Mouse (Mus musculus) forebrain, embryonic 12.5 days (tissue): ENCODE data around the gene Midn. TPM values are rescaled to one million over a fixed set of nuclear protein-coding genes. Genes with fewer than 3 reads are reported as not detected.

Experiments
- ATAC-seq: fragments of 200-750 bp; cut with Nextera tagmentation; 2 replicates; pipeline ENCODE4 v1.8.0; 2017; ENCODE audit warnings: moderate TSS enrichment; ENCODE audit not compliant: low FRiP score
- H3K27ac ChIP-seq: fragments of 300-500 bp; sonication (generic); 2 replicates; pipeline ENCODE4 v1.5.1; 2016; ENCODE audit warnings: mild to moderate bottlenecking
- H3K27me3 ChIP-seq: fragments of 300-500 bp; sonication (generic); 2 replicates; pipeline ENCODE4 v1.6.1; 2016; ENCODE audit warnings: mild to moderate bottlenecking
- H3K36me3 ChIP-seq: fragments of 300-500 bp; sonication (generic); replicated peaks from 2 replicates; pipeline ENCODE4 v1.6.1; 2016; ENCODE audit warnings: mild to moderate bottlenecking
- H3K4me1 ChIP-seq: fragments of 300-500 bp; sonication (generic); 2 replicates; pipeline ENCODE4 v1.6.1; 2016
- H3K4me2 ChIP-seq: fragments of 300-500 bp; sonication (generic); 2 replicates; pipeline ENCODE4 v1.6.1; 2016; ENCODE audit warnings: mild to moderate bottlenecking, moderate library complexity
- H3K4me3 ChIP-seq: fragments of 300-500 bp; sonication (generic); replicated peaks from 2 replicates; pipeline ENCODE4 v1.5.1; 2016; ENCODE audit warnings: mild to moderate bottlenecking
- H3K9ac ChIP-seq: fragments of 300-500 bp; sonication (generic); 2 replicates; pipeline ENCODE4 v1.6.1; 2016; ENCODE audit warnings: mild to moderate bottlenecking
- H3K9me3 ChIP-seq: fragments of 300-500 bp; sonication (generic); 2 replicates; pipeline ENCODE4 v1.6.1; 2016
- WGBS: fragments of 180-500 bp; shearing (Covaris S2); methylation state at CpG from one replicate; pipeline ENCODE4 v1.1.7; 2016; 5-methylcytosine and 5-hydroxymethylcytosine counted together
- polyA plus RNA-seq: library from polyadenylated mRNA; unstranded; fragments of >200 nt; fragmentation: Nextera tagmentation; extraction: Ambion mirVana; gene quantifications from 2 replicates; pipeline ENCODE4 v1.2.1, GENCODE M21; 2016

Midn gene
- 45.0 and 50.3 TPM in 2 replicates for polyA plus RNA-seq

GRCm38 (mm10) chr10:80147719-80148601 lies at the start of gene Midn:
Midn (plus strand) TSS chr10:80148272.
- WGBS: 1% methylated on average over 40 of the region's 42 CpGs
- peak within 1 kb of the TSS; percentile 97 for H3K4me3 ChIP-seq
- ATAC-seq: peak; percentile 37
- no peaks in the 10 kb centered on the region for H3K9me3 ChIP-seq
- peak within 1 kb of the TSS; percentile 100 for H3K27ac ChIP-seq
- peak within 1 kb of the TSS; percentile 91 for H3K9ac ChIP-seq
- H3K4me1 ChIP-seq: peaks cover 62% of the 10 kb centered on the region
- H3K27me3 ChIP-seq: no peaks in the 10 kb centered on the region
- H3K36me3 ChIP-seq: peaks cover 57% of the 10 kb centered on the region
- H3K4me2 ChIP-seq: peak within 1 kb of the TSS; percentile 70

DNA sequence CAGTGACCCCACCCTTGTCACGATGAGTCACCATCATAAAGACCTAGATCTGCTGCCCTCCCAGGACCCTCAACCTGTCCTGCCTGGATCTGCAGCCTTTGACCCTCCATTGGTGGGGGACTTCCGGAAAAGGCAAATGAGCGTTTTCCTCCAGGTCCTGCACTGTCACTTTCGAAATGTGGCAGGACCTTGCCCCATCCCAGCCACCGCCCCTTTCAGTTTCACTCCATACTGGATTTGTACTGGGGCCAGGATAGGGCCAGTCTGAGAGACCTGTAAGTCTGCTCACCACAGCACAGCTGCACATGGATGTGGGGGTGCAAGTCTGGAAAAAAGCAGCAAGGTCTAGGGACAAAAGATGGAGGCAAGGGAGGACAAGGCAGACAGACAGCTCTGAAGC lies 49.4 kb upstream of the Midn start:
- peaks cover 27% of the 10 kb centered on the region for H3K4me1 ChIP-seq
- no peak for ATAC-seq

GRCm38 (mm10) chr10:80100982-80101381 lies 47.1 kb upstream of the Midn start:
- H3K9me3 ChIP-seq: no peaks in the 10 kb centered on the region
- ATAC-seq: no peak
- 68% methylated on average over 11 of the region's 11 CpGs for WGBS
- no peaks in the 10 kb centered on the region for H3K36me3 ChIP-seq
- H3K9ac ChIP-seq: no peak overlapping the region
- peaks cover 27% of the 10 kb centered on the region for H3K4me1 ChIP-seq
- H3K27ac ChIP-seq: no peak overlapping the region
- peak overlapping the region; percentile 79; the same call in 1 of the 2 replicates for H3K4me2 ChIP-seq
- no peak overlapping the region for H3K4me3 ChIP-seq
- peaks cover 4% of the 10 kb centered on the region; the same call in 1 of the 2 replicates for H3K27me3 ChIP-seq

More for the DNA sequence above, 49.4 kb upstream of the Midn start:
- H3K9ac ChIP-seq: no peak overlapping the region
- H3K4me2 ChIP-seq: no peak overlapping the region
- H3K27me3 ChIP-seq: no peaks in the 10 kb centered on the region
- H3K36me3 ChIP-seq: no peaks in the 10 kb centered on the region
- WGBS: 89% methylated on average over 5 of the region's 5 CpGs
- H3K4me3 ChIP-seq: no peak overlapping the region
- H3K9me3 ChIP-seq: no peaks in the 10 kb centered on the region
- H3K27ac ChIP-seq: no peak overlapping the region

- H3K36me3 ChIP-seq: no peaks in the 10 kb centered on the region
- H3K4me1 ChIP-seq: peaks cover 23% of the 10 kb centered on the region
- H3K9me3 ChIP-seq: no peaks in the 10 kb centered on the region
- peak overlapping the region; percentile 93 for H3K4me3 ChIP-seq
- peaks cover 4% of the 10 kb centered on the region; the same call in 1 of the 2 replicates for H3K27me3 ChIP-seq
- under 1% methylated on average over 59 of the region's 59 CpGs for WGBS
- peak overlapping the region; percentile 79 for H3K9ac ChIP-seq
- 0 out of 2 replicates have a peak overlapping the region, but pooled peaks have one; percentile 59 for H3K27ac ChIP-seq
- peak overlapping the region; percentile 79 for H3K4me2 ChIP-seq
- peak; percentile 92 for ATAC-seq
Measured at GRCm38 (mm10) chr10:80102216-80102915, 45.7 kb upstream of the Midn start.

DNA sequence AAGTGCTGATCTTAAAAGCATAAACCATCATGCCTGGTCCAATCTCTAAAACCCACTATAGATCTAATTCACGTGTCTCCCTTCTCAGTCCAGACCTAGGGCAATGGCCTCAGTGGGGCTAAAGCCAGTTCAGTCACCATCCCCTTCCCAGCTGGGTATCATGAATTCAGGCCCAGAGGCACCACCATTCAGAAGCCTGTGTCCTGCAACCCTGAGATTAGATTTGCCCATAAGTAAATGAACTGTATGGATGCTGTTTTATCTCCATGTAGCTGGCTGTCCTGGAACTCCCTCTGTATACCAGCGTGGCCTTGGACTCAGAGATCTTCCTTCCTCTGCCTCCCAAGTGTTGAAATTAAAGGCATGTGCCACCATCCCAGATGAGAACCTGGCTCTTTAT lies 45.0 kb upstream of the Midn start:
- peak overlapping the region; percentile 79 for H3K4me2 ChIP-seq
- H3K4me3 ChIP-seq: no peak overlapping the region
- ATAC-seq: peak; percentile 14; the same call in 1 of the 2 replicates
- peaks cover 4% of the 10 kb centered on the region; the same call in 1 of the 2 replicates for H3K27me3 ChIP-seq
- 78% methylated on average over 2 of the region's 2 CpGs for WGBS
- no peak overlapping the region for H3K9ac ChIP-seq
- H3K36me3 ChIP-seq: no peaks in the 10 kb centered on the region
- H3K9me3 ChIP-seq: no peaks in the 10 kb centered on the region
- H3K4me1 ChIP-seq: peaks cover 18% of the 10 kb centered on the region
- no peak overlapping the region for H3K27ac ChIP-seq

DNA sequence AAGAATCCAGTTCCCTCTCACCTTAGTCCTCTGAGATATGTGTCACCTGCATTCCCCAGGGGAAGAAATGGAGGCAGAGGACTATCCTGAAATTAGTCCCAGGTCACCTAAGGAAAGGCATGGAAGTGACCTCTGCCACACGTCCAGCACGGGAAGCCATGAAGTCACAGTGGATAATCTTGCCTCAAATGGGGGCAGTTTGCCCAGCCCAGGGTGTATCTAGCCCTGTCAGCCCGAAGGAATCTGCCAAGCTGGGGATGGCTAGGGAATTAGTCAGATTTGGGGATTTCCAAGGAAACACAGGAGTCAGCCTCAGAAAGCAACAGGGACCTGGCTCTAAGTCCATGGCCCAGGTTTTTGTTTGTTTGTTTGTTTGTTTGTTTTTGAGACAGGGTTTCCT lies 43.9 kb upstream of the Midn start:
- no peak for ATAC-seq
- H3K4me3 ChIP-seq: no peak overlapping the region
- H3K4me2 ChIP-seq: no peak overlapping the region
- H3K27ac ChIP-seq: no peak overlapping the region
- no peak overlapping the region for H3K9ac ChIP-seq
- H3K36me3 ChIP-seq: no peaks in the 10 kb centered on the region
- peaks cover 4% of the 10 kb centered on the region; the same call in 1 of the 2 replicates for H3K27me3 ChIP-seq
- H3K9me3 ChIP-seq: no peaks in the 10 kb centered on the region
- 75% methylated on average over 3 of the region's 3 CpGs for WGBS
- peaks cover 18% of the 10 kb centered on the region for H3K4me1 ChIP-seq

GRCm38 (mm10) chr10:80105460-80105859 lies 42.6 kb upstream of the Midn start, which contains the start of gene Sbno2:
Sbno2 (minus strand) TSS chr10:80105571.
- no peak for ATAC-seq
- Histone ChIP-seq H3K4me3 (no peak within 1 kb of the TSS), H3K4me2 (no peak within 1 kb of the TSS), H3K4me1 (peaks cover 18% of the 10 kb centered on the region), H3K9me3 (no peaks in the 10 kb centered on the region), H3K27me3 (peaks cover 4% of the 10 kb centered on the region; the same call in 1 of the 2 replicates), H3K36me3 (no peaks in the 10 kb centered on the region), H3K27ac (no peak within 1 kb of the TSS), H3K9ac (no peak within 1 kb of the TSS)
- 73% methylated on average over 5 of the region's 5 CpGs for WGBS

DNA sequence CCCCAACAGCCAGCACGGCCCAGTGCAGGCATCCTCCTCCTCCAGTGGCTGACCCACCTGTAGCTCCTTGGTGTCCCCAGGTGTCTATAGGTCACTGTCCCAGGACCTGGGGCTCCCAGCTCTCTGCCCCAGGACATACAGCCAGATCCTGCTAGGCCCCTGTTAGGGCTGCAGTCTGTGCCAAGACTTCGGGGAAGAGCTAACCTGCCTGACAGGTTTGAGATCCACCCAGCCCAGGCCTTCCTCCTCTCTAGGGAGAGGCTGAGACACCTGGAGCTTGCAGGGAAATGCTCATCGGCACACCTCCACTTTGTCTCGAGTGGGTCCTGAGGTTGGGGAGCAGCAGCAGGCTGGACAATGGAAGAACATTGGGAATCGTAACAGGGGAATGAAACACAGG lies 42.1 kb upstream of the Midn start:
- peaks cover 13% of the 10 kb centered on the region for H3K4me1 ChIP-seq
- H3K9me3 ChIP-seq: no peaks in the 10 kb centered on the region
- H3K27ac ChIP-seq: no peak overlapping the region
- ATAC-seq: no peak
- no peak overlapping the region for H3K4me2 ChIP-seq
- H3K9ac ChIP-seq: no peak overlapping the region
- no peak overlapping the region for H3K4me3 ChIP-seq
- no peaks in the 10 kb centered on the region for H3K36me3 ChIP-seq
- peaks cover 4% of the 10 kb centered on the region; the same call in 1 of the 2 replicates for H3K27me3 ChIP-seq
- 77% methylated on average over 5 of the region's 5 CpGs for WGBS

- 69% methylated on average over 6 of the region's 6 CpGs for WGBS
- H3K4me3 ChIP-seq: no peak overlapping the region
Measured at GRCm38 (mm10) chr10:80107678-80108077, 40.4 kb upstream of the Midn start.

GRCm38 (mm10) chr10:80114341-80115284 lies 33.5 kb upstream of the Midn start:
- Histone ChIP-seq H3K9me3 (no peaks in the 10 kb centered on the region), H3K27ac (peak overlapping the region; percentile 71; the same call in 1 of the 2 replicates), H3K4me2 (peak overlapping the region; percentile 60), H3K36me3 (peaks cover 12% of the 10 kb centered on the region), H3K9ac (peak overlapping the region; percentile 44; the same call in 1 of the 2 replicates), H3K4me1 (peaks cover 38% of the 10 kb centered on the region), H3K27me3 (no peaks in the 10 kb centered on the region), H3K4me3 (peak overlapping the region; percentile 94)
- peak; percentile 57 for ATAC-seq
- 2% methylated on average over 27 of the region's 27 CpGs for WGBS

More at GRCm38 (mm10) chr10:80107678-80108077, 40.4 kb upstream of the Midn start:
- Histone ChIP-seq H3K27ac (no peak overlapping the region), H3K9ac (no peak overlapping the region), H3K9me3 (no peaks in the 10 kb centered on the region), H3K4me2 (no peak overlapping the region), H3K4me1 (peaks cover 2% of the 10 kb centered on the region), H3K27me3 (peaks cover 4% of the 10 kb centered on the region; the same call in 1 of the 2 replicates), H3K36me3 (no peaks in the 10 kb centered on the region)
- ATAC-seq: no peak

GRCm38 (mm10) chr10:80115290-80115943 lies 32.7 kb upstream of the Midn start, which contains the start of gene Stk11:
Stk11 (plus strand) TSS chr10:80115803.
- WGBS: under 1% methylated on average over 69 of the region's 70 CpGs
- Histone ChIP-seq H3K4me3 (peak within 1 kb of the TSS; percentile 94), H3K36me3 (peaks cover 18% of the 10 kb centered on the region), H3K9ac (peak within 1 kb of the TSS; percentile 85), H3K27me3 (no peaks in the 10 kb centered on the region), H3K4me1 (peaks cover 43% of the 10 kb centered on the region), H3K27ac (peak within 1 kb of the TSS; percentile 82), H3K4me2 (peak within 1 kb of the TSS; percentile 98), H3K9me3 (no peaks in the 10 kb centered on the region)
- peak; percentile 98 for ATAC-seq
